Mouse (Mus musculus) kidney, postnatal 36 days (tissue): ENCODE results near the gene Psen2.

Source experiments
- DNase-seq, 2 experiments: peaks; one replicate each; pipeline ENCODE4 v3.0.0; 2021 to 2022; ENCODE audit warnings: mixed read lengths in 2 of 2

The Psen2 gene

GRCm38 (mm10) chr1:180263364-180263997 lies at the start of gene Psen2:
Gene Psen2 (minus strand): TSS chr1:180263438.
- DNase-seq = peak in 1 of 2 experiments; percentile 62

GRCm38 (mm10) chr1:180312792-180313311 lies 49.6 kb upstream of the Psen2 start:
- peak; percentile 53 to 74 for DNase-seq

GRCm38 (mm10) chr1:180312286-180312685 lies 49.0 kb upstream of the Psen2 start:
- DNase-seq = no peak

DNA sequence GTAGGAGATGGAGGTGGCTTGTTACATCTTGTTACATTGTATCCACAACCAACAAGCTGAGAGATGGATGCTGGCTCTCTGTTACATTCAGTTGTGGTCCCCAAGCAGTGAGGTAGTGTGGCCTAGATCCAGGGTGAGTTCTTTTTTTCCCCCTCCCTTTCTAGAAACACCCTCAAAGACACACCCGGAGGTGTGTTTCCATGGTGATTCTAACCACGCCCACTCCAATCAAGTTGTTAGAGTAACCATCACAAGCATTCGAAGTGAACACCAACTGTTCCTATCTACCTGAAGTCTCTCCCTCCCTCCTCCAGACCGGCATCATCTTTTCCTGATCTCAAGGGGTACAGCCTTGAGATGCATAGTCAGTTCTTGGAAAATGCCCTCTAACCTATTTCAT lies 45.7 kb upstream of the Psen2 start:
- no peak for DNase-seq

DNA sequence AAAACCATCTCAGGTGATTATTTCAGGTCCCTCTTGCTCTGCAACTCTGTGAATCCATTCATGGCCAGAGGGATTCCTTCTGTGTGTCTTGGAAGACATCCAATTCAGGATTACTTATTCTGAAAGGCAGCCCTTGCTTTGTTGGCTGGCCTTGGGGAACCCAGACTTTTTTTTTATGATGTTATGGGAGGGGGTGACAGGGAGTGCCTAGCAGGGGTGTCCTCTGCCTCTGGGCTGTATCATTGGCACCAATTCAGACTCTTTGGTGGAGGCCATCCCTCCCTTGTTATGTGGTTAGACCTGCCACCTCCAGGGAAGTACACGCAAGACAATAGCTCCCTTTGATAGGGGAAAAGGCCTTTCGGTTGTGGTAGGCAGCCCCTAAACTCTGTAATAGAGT lies 44.4 kb upstream of the Psen2 start:
- no peak for DNase-seq

DNA sequence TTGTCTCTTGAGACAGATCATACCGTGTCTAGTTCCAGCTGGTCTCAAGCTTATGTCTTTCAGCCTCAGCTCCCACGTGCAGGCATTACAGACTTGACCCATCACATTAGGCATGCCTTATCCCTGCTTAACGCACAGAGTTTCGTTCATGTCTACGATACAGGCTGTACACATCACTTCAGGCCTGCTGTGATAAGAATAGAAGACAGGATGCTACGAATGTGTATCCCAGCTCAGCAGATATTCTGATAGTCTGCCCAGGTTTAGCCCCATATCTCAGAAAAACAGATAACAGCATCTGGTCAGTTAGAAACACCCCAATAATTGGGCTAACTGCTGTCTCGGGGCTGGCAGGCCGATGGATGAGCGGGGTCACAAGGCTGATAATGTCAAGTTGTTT lies 43.7 kb upstream of the Psen2 start:
- DNase-seq = no peak

- DNase-seq = no peak
Observed at GRCm38 (mm10) chr1:180303600-180303999, 40.4 kb upstream of the Psen2 start.

DNA sequence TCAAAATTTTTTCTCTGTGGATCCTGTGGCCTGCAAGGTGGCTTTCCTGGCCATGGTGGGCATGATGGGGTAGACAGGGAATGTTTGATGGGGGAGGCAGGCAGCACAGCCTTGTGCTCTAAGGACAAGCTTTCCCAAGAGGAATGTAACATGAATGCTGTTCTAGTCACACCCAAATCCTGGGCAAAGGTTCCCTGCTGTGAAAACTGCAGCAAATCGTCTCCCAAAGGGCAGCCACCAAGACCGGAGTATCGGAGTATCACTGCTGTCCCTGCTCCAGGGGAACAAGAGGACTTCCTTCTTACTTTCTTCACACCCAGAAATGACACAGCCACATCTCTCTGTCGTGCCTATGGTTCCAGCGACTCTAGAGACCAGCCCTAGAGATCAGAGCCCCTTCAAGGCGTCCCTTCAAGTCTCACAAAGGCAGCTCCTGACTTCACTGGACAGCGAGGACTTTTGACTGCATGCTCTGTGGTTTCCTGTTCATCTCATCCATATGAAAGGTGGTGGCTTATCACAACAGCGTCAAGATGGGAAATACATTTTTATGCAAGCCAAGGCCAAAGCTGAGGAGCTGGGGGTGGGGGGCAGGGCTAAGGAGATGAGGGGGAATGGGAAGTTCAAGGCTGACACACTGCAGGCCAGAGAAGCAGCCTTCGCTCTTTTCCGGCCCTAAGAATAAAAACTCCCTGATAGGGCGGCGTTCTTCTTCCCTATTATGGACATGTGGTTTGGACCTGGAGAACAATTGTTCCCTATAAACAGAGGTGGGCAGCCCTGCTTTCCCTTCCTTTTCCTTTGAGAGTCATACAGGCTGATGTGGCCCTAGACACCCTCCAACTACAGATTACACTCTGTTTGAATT lies 39.2 kb upstream of the Psen2 start:
- peak; percentile 30 to 38 for DNase-seq

GRCm38 (mm10) chr1:180300997-180301396 lies 37.8 kb upstream of the Psen2 start:
- DNase-seq = no peak

GRCm38 (mm10) chr1:180300292-180300691 lies 37.1 kb upstream of the Psen2 start:
- DNase-seq = no peak

DNA sequence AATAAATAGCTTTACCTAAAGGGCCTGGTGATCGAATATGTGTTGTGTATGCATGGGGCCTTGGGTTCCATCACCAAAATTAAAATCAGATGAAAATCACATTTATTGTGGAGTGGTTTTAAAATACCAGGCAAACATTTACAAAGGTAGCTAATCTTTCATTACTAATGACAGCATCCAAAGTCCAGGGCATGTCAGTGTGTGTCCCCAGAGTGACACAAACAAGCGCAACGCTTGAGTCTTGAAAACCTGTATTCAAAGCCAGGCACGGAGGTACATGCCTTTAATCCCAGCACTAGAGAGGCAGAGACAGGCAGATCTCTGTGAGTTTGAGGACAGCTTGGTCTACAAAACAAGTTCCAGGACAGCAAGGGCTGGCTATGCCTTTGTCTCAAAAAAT lies 36.5 kb upstream of the Psen2 start:
- no peak for DNase-seq

DNA sequence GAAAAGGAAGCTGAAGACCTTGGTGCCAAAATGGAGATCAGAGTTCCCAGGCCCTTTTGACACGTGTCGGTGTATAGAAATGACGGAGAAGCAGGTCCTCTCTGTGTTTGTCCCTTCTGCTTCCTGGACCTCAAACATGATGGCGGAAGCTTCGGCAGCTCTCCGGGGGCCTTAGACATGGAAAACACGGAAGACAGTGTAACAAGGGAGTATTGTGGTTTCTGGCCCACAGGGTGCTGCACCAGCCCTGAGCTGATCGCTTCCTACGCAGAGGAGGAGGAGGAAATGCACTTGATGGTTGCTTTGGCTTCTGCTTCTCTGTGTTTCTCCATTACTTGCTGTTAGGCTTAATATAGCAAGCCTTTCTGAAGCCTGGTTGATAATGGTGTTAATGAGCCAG lies 32.9 kb upstream of the Psen2 start:
- DNase-seq = no peak

- no peak for DNase-seq
Observed at GRCm38 (mm10) chr1:180290358-180290757, 27.1 kb upstream of the Psen2 start.

DNA sequence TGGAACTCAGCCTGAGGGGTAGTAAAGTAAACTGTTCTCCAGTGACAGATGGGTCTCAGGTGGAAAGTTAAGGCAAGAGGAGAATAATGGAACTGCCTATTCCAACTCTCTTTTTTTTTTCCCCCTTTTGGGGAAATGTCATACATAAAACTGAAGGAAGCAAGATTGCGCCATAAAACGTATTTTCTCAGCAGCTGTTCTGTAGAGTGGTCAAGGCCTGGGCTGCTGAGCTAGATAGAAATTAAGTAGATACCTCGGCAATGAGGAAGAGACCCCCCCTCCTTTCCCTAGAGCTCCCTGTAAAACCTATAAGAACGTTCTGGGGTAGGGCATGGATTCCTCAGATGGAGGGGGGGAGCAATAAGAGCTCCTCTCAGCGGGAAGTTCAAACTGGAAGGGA lies 26.6 kb upstream of the Psen2 start:
- no peak for DNase-seq

GRCm38 (mm10) chr1:180288872-180289468 lies 25.7 kb upstream of the Psen2 start:
- peak in 1 of 2 experiments; percentile 24 for DNase-seq

- no peak for DNase-seq
Observed at GRCm38 (mm10) chr1:180288227-180288626, 25.0 kb upstream of the Psen2 start.

- peak; percentile 48 to 62 for DNase-seq
Observed at GRCm38 (mm10) chr1:180286081-180286831, 23.0 kb upstream of the Psen2 start.

- peak; percentile 66 to 68 for DNase-seq
Observed at GRCm38 (mm10) chr1:180283813-180284768, 20.9 kb upstream of the Psen2 start.

- no peak for DNase-seq
Observed at GRCm38 (mm10) chr1:180282581-180282980, 19.3 kb upstream of the Psen2 start.

GRCm38 (mm10) chr1:180279648-180280047 lies 16.4 kb upstream of the Psen2 start:
- DNase-seq = peak; percentile 91 to 93

DNA sequence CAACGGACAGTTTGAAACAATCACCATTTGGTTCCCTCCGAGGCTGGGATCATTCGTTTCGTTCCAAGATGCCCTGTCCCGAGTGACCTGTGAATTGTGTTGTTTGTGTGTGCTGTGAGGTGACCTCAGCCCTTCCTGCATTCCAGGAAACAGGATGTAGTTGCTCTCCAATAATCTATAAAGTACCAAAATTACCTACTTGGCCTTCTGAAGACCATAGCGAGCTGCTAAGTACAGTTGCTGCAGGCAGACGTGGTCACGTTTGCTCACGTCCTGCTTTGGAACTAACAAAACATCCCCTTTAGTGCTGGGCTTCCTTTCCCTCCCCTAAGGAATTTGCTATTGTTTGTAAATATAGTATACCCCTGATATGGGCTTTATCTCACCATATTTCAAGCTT lies 14.3 kb upstream of the Psen2 start:
- DNase-seq = peak; percentile 36 to 62
